ENCODE assay signal across 8 mouse cellular contexts in genomic region chr7:51879136-51879723, GRCm38 (mm10). TPM values are rescaled to one million over a fixed set of nuclear protein-coding genes. Genes with fewer than 3 reads are reported as not detected.
A peak's percentile ranks its signal among the peaks of the same experiment; 100 is the strongest.
DNase-seq lines count a peak whose midpoint lies in the region; ATAC-seq lines count a peak whose summit lies in the region.

No protein-coding gene starts in this region.

- H3K36me3 ChIP-seq in erythroblast, embryonic 14.5 days (ENCODE audit: control insufficient read depth) = no peaks in the 10 kb centered on the region
- no peaks in the 10 kb centered on the region for H3K36me3 ChIP-seq in intestine, embryonic 15.5 days
- no peaks in the 10 kb centered on the region for H3K36me3 ChIP-seq in limb, embryonic 13.5 days
- no peaks in the 10 kb centered on the region for H3K36me3 ChIP-seq in midbrain, embryonic 13.5 days

- peak overlapping the region; percentile 81 for H3K4me2 ChIP-seq in intestine, embryonic 15.5 days (replicated peaks)
- H3K4me2 ChIP-seq in limb, embryonic 13.5 days (replicated peaks) = peak overlapping the region; percentile 84
- H3K4me2 ChIP-seq in midbrain, embryonic 13.5 days (replicated peaks) = peak overlapping the region; percentile 75

- H3K27ac ChIP-seq in intestine, embryonic 15.5 days = peak overlapping the region; percentile 87
- peak overlapping the region; percentile 99 for H3K27ac ChIP-seq in limb, embryonic 13.5 days
- H3K27ac ChIP-seq in midbrain, embryonic 13.5 days = peak overlapping the region; percentile 92

- H3K9ac ChIP-seq in intestine, embryonic 15.5 days = peak overlapping the region; percentile 56
- H3K9ac ChIP-seq in limb, embryonic 13.5 days = peak overlapping the region; percentile 84
- peak overlapping the region; percentile 85 for H3K9ac ChIP-seq in midbrain, embryonic 13.5 days (replicated peaks)

- peak; percentile 86 for DNase-seq in embryo, embryonic 11 days
- peak; percentile 48 for DNase-seq in right cerebral cortex, postnatal 4 days

- peaks cover 5% of the 10 kb centered on the region for H3K4me1 ChIP-seq in erythroblast, embryonic 14.5 days (ENCODE audit: control insufficient read depth)
- peaks cover 9% of the 10 kb centered on the region; the same call in 1 of the 2 replicates for H3K4me1 ChIP-seq in intestine, embryonic 15.5 days (replicated peaks)
- peaks cover 36% of the 10 kb centered on the region for H3K4me1 ChIP-seq in limb, embryonic 13.5 days
- H3K4me1 ChIP-seq in midbrain, embryonic 13.5 days (replicated peaks) = peaks cover 18% of the 10 kb centered on the region

- no peaks in the 10 kb centered on the region for H3K9me3 ChIP-seq in erythroblast, embryonic 14.5 days (ENCODE audit: control insufficient read depth, low read length)
- H3K9me3 ChIP-seq in intestine, embryonic 15.5 days = no peaks in the 10 kb centered on the region
- no peaks in the 10 kb centered on the region for H3K9me3 ChIP-seq in limb, embryonic 13.5 days
- H3K9me3 ChIP-seq in midbrain, embryonic 13.5 days = no peaks in the 10 kb centered on the region

- peaks cover 10% of the 10 kb centered on the region for H3K27me3 ChIP-seq in erythroblast, embryonic 14.5 days (ENCODE audit: control insufficient read depth)
- H3K27me3 ChIP-seq in intestine, embryonic 15.5 days (replicated peaks) = no peaks in the 10 kb centered on the region
- no peaks in the 10 kb centered on the region for H3K27me3 ChIP-seq in limb, embryonic 13.5 days
- H3K27me3 ChIP-seq in midbrain, embryonic 13.5 days = no peaks in the 10 kb centered on the region

- H3K4me3 ChIP-seq in erythroblast, embryonic 14.5 days (replicated peaks) = peak overlapping the region; percentile 22
- peak overlapping the region; percentile 46 for H3K4me3 ChIP-seq in intestine, embryonic 15.5 days (replicated peaks)
- peak overlapping the region; percentile 59 for H3K4me3 ChIP-seq in limb, embryonic 13.5 days
- peak overlapping the region; percentile 54 for H3K4me3 ChIP-seq in midbrain, embryonic 13.5 days (replicated peaks)

- ATAC-seq in erythroblast, adult 5-6 weeks (replicated peaks; ENCODE audit: low FRiP score, poor library complexity, severe bottlenecking) = no peak
- ATAC-seq in granulocyte monocyte progenitor cell, adult 5-6 weeks (replicated peaks; ENCODE audit: poor library complexity, severe bottlenecking) = peak; percentile 99
- peak; percentile 94 for ATAC-seq in intestine, embryonic 15.5 days
- ATAC-seq in limb, embryonic 13.5 days (ENCODE audit: low FRiP score, low read depth) = peak; percentile 90
- peak; percentile 97 for ATAC-seq in midbrain, embryonic 13.5 days

- WGBS in intestine, embryonic 15.5 days = 4% methylated on average over 17 of the region's 17 CpGs
- WGBS in limb, embryonic 13.5 days = 0% methylated on average over 17 of the region's 17 CpGs
- WGBS in midbrain, embryonic 13.5 days = under 1% methylated on average over 17 of the region's 17 CpGs

RNA-seq across cellular contexts. Expression of gene Fancf, which starts 17.2 kb away (rescaled TPM):
- 0.42 and 0.70 TPM in 2 replicates for polyA plus RNA-seq in erythroblast, embryonic 14.5 days (2012)
- 1.7 and 4.4 TPM in 2 replicates for total RNA-seq in erythroblast, adult 5-6 weeks (2015; ENCODE audit: low replicate concordance)
- total RNA-seq in erythroblast, adult 5-6 weeks (2017; ENCODE audit: low replicate concordance) = 1.5 and 2.2 TPM in 2 replicates
- 7.8 and 12.7 TPM in 2 replicates for total RNA-seq in granulocyte monocyte progenitor cell, adult 5-6 weeks (2014; fragmentation: Nextera tagmentation)
- 10.7 and 11.8 TPM in 2 replicates for total RNA-seq in granulocyte monocyte progenitor cell, adult 5-6 weeks (2017)
- polyA plus RNA-seq in intestine, embryonic 15.5 days (2015; fragmentation: Nextera tagmentation; extraction: Ambion mirVana) = 9.9 and 11.2 TPM in 2 replicates
- polyA plus RNA-seq in limb, embryonic 13.5 days (2015; fragmentation: Nextera tagmentation; extraction: Ambion mirVana) = 13.5 and 15.0 TPM in 2 replicates
- 6.6 and 9.8 TPM in 2 replicates for polyA plus RNA-seq in midbrain, embryonic 13.5 days (2015; fragmentation: Nextera tagmentation; extraction: Ambion mirVana)

RNA-seq across cellular contexts. Expression of gene Gas2, which starts 17.4 kb away (rescaled TPM):
- 0.27 and 0.29 TPM in 2 replicates for polyA plus RNA-seq in erythroblast, embryonic 14.5 days (2012)
- total RNA-seq in erythroblast, adult 5-6 weeks (2015; ENCODE audit: low replicate concordance) = 2.7 and 3.3 TPM in 2 replicates
- total RNA-seq in erythroblast, adult 5-6 weeks (2017; ENCODE audit: low replicate concordance) = 1.8 and 2.9 TPM in 2 replicates
- 2.9 and 6.8 TPM in 2 replicates for total RNA-seq in granulocyte monocyte progenitor cell, adult 5-6 weeks (2014; fragmentation: Nextera tagmentation)
- total RNA-seq in granulocyte monocyte progenitor cell, adult 5-6 weeks (2017) = 7.6 and 8.4 TPM in 2 replicates
- 12.0 and 13.8 TPM in 2 replicates for polyA plus RNA-seq in intestine, embryonic 15.5 days (2015; fragmentation: Nextera tagmentation; extraction: Ambion mirVana)
- 319 and 338 TPM in 2 replicates for polyA plus RNA-seq in limb, embryonic 13.5 days (2015; fragmentation: Nextera tagmentation; extraction: Ambion mirVana)
- polyA plus RNA-seq in midbrain, embryonic 13.5 days (2015; fragmentation: Nextera tagmentation; extraction: Ambion mirVana) = 16.3 and 20.1 TPM in 2 replicates

Comparison
In these comparisons a context has a peak if more than half of its experiments do, and no peak if none do; other contexts are left out.
1. RNA of gene Gas2, which starts 17.4 kb away (polyA plus RNA-seq): 319 to 338 TPM in limb, embryonic 13.5 days; 16.3 to 20.1 TPM in midbrain, embryonic 13.5 days, 12.0 to 13.8 TPM in intestine, embryonic 15.5 days and 0.27 to 0.29 TPM in erythroblast, embryonic 14.5 days; every median in the first group is over 10 times any median in the second.
2. Peak in every context shown above with its lines, with median percentiles within 50 percentile points of each other: H3K4me3 ChIP-seq, H3K27ac ChIP-seq, H3K4me2 ChIP-seq and H3K9ac ChIP-seq.